Mouse (Mus musculus): ENCODE measurements around the gene Gng7. TPM values are rescaled to one million over a fixed set of nuclear protein-coding genes. Genes with fewer than 3 reads are reported as not detected.
"Not testable (repeated sequence)": the region's sequence is repeated elsewhere in the genome, so short reads cannot be mapped to it uniquely, and the experiment has no call there.

The Gng7 gene
- polyA plus RNA-seq, 1 experiment from 2014 or later: 11.5 TPM

DNA sequence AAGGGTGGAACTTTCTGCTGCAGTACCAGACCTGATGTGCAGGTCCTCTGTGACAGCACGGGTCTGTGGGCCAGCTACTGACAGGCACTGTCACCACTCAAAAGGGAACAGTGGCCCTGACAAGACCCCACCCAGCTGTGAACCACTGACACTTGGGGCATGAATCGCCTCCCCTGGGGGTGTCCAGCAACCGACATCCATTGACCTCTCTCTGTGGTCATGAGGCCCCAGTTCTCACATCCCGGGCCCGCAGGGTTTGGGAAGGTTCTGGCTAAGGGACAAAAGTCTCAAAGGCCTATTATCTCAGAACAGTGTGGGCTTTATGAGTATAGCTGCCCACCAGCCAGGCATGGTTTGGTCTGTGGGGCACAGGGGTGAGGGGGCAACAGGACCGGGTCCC lies 40.4 kb upstream of the Gng7 start:
- DNase-seq (no peak), ATAC-seq (ENCODE audit: low FRiP score, low TSS enrichment) (no peak)
- WGBS: 91% methylated on average over 6 of the region's 6 CpGs
- H3K27me3 ChIP-seq (ENCODE audit: control insufficient read depth, insufficient read depth, low read length): no peaks in the 10 kb centered on the region
- H3K4me2 ChIP-seq (ENCODE audit: low read length): no peak overlapping the region
- no peak overlapping the region for H3K27ac ChIP-seq (replicated peaks; ENCODE audit: low read depth, low read length)
- H3K9me3 ChIP-seq (ENCODE audit: control insufficient read depth, low read length): no peaks in the 10 kb centered on the region
- H3K4me1 ChIP-seq (ENCODE audit: control insufficient read depth, insufficient read depth, low read length): peaks cover 11% of the 10 kb centered on the region
- peaks cover 37% of the 10 kb centered on the region for H3K36me3 ChIP-seq (ENCODE audit: control insufficient read depth, insufficient read depth, low read length)
- H3K4me3 ChIP-seq (replicated peaks; ENCODE audit: low read depth, low read length): no peak overlapping the region
- H3K9ac ChIP-seq (replicated peaks; ENCODE audit: low read length): no peak overlapping the region

DNA sequence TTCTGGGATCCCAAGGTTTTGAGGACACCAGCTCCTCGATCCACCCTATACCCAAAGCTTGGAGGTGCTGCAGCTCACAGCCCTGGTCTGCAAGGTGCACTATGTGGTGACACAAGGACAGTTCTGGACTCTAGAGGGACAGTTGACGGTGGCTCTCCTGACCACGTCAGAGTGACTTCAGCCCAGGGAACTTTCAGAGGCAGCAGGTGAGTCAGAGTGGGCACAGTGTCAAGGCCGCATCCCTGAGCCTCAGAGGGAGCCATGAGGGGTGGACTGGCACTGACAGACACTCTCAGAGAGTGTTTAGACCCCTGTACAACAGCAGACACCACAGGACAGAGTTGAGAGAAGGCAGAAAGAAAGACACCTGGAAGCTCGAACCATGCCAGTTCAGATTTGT lies 37.8 kb upstream of the Gng7 start:
- Histone ChIP-seq H3K36me3 (ENCODE audit: control insufficient read depth, insufficient read depth, low read length) (peaks cover 62% of the 10 kb centered on the region), H3K27ac (replicated peaks; ENCODE audit: low read depth, low read length) (no peak overlapping the region), H3K4me1 (ENCODE audit: control insufficient read depth, insufficient read depth, low read length) (no peaks in the 10 kb centered on the region), H3K4me2 (ENCODE audit: low read length) (no peak overlapping the region), H3K9ac (replicated peaks; ENCODE audit: low read length) (no peak overlapping the region), H3K9me3 (ENCODE audit: control insufficient read depth, low read length) (no peaks in the 10 kb centered on the region), H3K4me3 (replicated peaks; ENCODE audit: low read depth, low read length) (no peak overlapping the region), H3K27me3 (ENCODE audit: control insufficient read depth, insufficient read depth, low read length) (no peaks in the 10 kb centered on the region)
- no peak for DNase-seq
- no peak for ATAC-seq (ENCODE audit: low FRiP score, low TSS enrichment)
- WGBS: 90% methylated on average over 5 of the region's 5 CpGs

DNA sequence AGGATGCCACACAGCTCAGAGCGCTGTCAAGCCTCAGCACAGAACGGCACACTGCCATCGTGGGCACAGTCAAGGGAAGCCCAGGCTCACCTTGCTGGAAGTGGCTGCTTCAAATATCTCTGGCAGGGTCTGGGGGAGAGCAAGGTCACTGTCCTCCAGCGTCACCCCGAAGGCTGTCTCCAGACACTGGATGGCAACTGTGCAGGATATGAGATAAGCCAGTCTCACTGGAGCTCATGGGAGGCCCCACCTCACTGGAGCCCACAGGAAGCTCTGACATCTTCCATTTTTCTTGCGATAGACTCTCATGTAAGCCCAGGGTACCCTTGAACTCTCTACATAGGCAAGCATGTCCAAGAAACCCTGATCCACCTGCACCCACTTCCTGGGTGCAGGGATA lies 36.4 kb upstream of the Gng7 start:
- ATAC-seq (ENCODE audit: low FRiP score, low TSS enrichment) (no peak), DNase-seq (no peak)
- H3K9me3 ChIP-seq (ENCODE audit: control insufficient read depth, low read length): no peaks in the 10 kb centered on the region
- H3K27me3 ChIP-seq (ENCODE audit: control insufficient read depth, insufficient read depth, low read length): no peaks in the 10 kb centered on the region
- H3K27ac ChIP-seq (replicated peaks; ENCODE audit: low read depth, low read length): no peak overlapping the region
- no peak overlapping the region for H3K9ac ChIP-seq (replicated peaks; ENCODE audit: low read length)
- 94% methylated on average over 6 of the region's 6 CpGs for WGBS
- no peak overlapping the region for H3K4me3 ChIP-seq (replicated peaks; ENCODE audit: low read depth, low read length)
- H3K36me3 ChIP-seq (ENCODE audit: control insufficient read depth, insufficient read depth, low read length): peaks cover 73% of the 10 kb centered on the region
- H3K4me1 ChIP-seq (ENCODE audit: control insufficient read depth, insufficient read depth, low read length): no peaks in the 10 kb centered on the region
- H3K4me2 ChIP-seq (ENCODE audit: low read length): no peak overlapping the region

DNA sequence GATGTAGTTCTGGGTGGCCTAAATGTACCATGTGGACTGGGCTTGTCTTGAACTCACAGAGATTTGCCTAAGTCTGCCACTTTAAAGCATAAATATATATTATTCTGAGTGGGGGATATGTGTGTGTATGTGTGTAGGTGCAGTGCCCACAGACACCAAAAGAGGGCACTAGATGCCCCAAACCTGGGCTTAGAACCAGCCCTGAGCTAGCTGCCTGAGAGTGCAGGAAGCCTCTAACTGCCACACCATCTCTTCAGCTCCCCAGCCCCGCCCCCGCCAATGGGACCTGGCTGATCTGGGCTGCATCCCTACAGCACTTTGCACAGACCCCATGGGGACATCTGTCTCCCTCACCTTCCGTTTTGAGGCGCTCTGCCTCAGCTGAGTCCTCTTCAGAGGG lies 35.9 kb upstream of the Gng7 start:
- no peak overlapping the region for H3K4me2 ChIP-seq (ENCODE audit: low read length)
- peaks cover 78% of the 10 kb centered on the region for H3K36me3 ChIP-seq (ENCODE audit: control insufficient read depth, insufficient read depth, low read length)
- no peak overlapping the region for H3K4me3 ChIP-seq (replicated peaks; ENCODE audit: low read depth, low read length)
- H3K9ac ChIP-seq (replicated peaks; ENCODE audit: low read length): no peak overlapping the region
- no peaks in the 10 kb centered on the region for H3K9me3 ChIP-seq (ENCODE audit: control insufficient read depth, low read length)
- WGBS: 86% methylated on average over 4 of the region's 4 CpGs
- no peaks in the 10 kb centered on the region for H3K27me3 ChIP-seq (ENCODE audit: control insufficient read depth, insufficient read depth, low read length)
- no peak overlapping the region for H3K27ac ChIP-seq (replicated peaks; ENCODE audit: low read depth, low read length)
- DNase-seq: peak; percentile 43
- ATAC-seq (ENCODE audit: low FRiP score, low TSS enrichment): no peak
- no peaks in the 10 kb centered on the region for H3K4me1 ChIP-seq (ENCODE audit: control insufficient read depth, insufficient read depth, low read length)

DNA sequence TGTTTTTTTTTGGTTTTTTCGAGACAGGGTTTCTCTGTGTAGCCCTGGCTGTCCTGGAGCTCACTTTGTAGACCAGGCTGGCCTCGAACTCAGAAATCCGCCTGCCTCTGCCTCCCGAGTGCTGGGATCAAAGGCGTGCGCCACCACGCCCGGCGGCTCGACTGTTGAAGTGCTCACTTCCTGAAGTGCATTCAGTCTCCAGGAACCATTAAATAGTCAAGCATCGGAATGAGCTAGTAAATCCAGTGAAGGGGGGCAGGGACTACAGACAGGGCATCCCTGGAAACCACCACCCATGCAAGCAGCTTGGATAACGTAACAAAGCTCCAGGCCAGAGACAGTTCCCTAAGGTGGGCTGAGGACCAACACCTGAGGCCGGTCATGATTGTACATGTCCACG lies 30.5 kb upstream of the Gng7 start:
- H3K36me3 ChIP-seq (ENCODE audit: control insufficient read depth, insufficient read depth, low read length): peaks cover 80% of the 10 kb centered on the region
- DNase-seq; H3K4me3 ChIP-seq (replicated peaks; ENCODE audit: low read depth, low read length); H3K4me2 ChIP-seq (ENCODE audit: low read length); ATAC-seq (ENCODE audit: low FRiP score, low TSS enrichment); H3K4me1 ChIP-seq (ENCODE audit: control insufficient read depth, insufficient read depth, low read length); H3K27me3 ChIP-seq (ENCODE audit: control insufficient read depth, insufficient read depth, low read length); H3K9ac ChIP-seq (replicated peaks; ENCODE audit: low read length); H3K27ac ChIP-seq (replicated peaks; ENCODE audit: low read depth, low read length); H3K9me3 ChIP-seq (ENCODE audit: control insufficient read depth, low read length): not testable (repeated sequence)
- WGBS: 97% methylated on average over 14 of the region's 14 CpGs

DNA sequence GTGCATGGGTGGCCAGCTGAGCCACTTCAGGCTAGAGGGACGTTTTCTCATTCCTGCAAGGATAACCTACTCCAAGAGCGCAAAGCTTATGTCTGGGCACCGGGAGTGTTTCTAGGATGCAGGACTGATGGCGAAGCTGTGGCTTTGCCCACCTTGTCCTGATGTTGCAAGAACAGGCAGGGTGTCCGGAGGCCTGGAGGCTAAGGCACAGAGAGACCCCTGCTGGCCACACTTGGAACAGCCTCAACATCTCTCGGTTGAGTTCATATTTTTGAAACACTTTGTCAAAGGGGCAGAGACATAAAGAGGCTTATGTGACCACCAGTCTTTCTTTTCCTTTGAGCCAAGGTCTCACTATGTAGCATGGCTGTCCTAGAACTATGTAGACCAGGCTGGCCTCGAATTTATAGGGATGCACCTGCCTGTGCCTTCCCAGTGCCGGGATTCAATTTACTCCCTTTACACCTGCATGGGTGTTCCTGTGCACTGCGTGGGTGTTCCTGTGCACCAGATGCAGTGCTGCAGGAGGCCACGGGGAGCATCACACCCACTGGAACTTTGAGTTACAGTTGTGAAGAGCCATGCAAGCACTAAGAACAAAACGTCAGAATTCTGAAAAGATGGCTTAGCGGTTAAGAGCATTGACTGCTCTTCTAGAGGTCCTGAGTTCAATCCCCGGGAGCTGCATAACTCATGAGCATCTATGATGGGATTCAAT lies 26.9 kb upstream of the Gng7 start:
- DNase-seq: peak; percentile 88
- no peaks in the 10 kb centered on the region for H3K27me3 ChIP-seq (ENCODE audit: control insufficient read depth, insufficient read depth, low read length)
- 35% methylated on average over 13 of the region's 13 CpGs for WGBS
- no peak overlapping the region for H3K9ac ChIP-seq (replicated peaks; ENCODE audit: low read length)
- H3K4me1 ChIP-seq (ENCODE audit: control insufficient read depth, insufficient read depth, low read length): 0 out of 2 replicates have a peak, but pooled peaks cover 4% of the 10 kb centered on the region
- H3K36me3 ChIP-seq (ENCODE audit: control insufficient read depth, insufficient read depth, low read length): peaks cover 44% of the 10 kb centered on the region
- H3K4me2 ChIP-seq (ENCODE audit: low read length): no peak overlapping the region
- no peak overlapping the region for H3K27ac ChIP-seq (replicated peaks; ENCODE audit: low read depth, low read length)
- H3K4me3 ChIP-seq (replicated peaks; ENCODE audit: low read depth, low read length): no peak overlapping the region
- no peaks in the 10 kb centered on the region for H3K9me3 ChIP-seq (ENCODE audit: control insufficient read depth, low read length)
- ATAC-seq (ENCODE audit: low FRiP score, low TSS enrichment): no peak

DNA sequence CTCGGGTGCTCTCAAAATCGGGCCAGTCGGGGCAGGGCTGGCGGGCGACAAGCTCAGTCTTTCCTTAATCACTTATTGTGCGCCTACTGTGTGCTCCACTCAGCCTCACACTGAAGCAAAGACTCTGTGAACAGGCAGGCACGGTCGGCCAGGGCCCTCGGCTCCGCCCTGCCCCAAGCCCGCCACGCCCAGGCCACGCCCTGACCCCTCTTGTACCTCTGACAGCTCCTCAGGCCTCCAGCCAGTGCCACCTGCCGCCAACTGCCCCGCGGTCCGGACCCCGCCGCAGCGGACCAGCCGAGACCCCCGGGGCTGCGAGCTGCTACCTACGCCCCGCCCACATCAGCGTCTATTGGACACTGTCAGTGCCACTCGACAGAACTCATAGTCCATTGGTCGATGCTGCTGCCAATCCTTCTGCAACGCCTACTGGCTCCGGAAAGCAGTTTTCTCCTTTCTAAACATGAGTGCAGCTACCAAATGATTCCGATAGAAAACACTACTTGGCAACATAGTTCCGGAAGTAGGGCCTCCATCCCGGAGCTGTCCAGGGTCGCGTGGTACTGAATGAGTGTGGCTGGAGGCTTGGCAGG lies 22.3 kb upstream of the Gng7 start, which contains the start of gene Slc39a3:
Gene Slc39a3, minus strand, starts transcription at position 439 of the 593 bp plus-strand sequence.
- Histone ChIP-seq H3K4me1 (ENCODE audit: control insufficient read depth, insufficient read depth, low read length) (0 out of 2 replicates have a peak, but pooled peaks cover 4% of the 10 kb centered on the region), H3K9ac (replicated peaks; ENCODE audit: low read length) (peak within 1 kb of the TSS; percentile 79), H3K4me2 (ENCODE audit: low read length) (peak within 1 kb of the TSS; percentile 64), H3K36me3 (ENCODE audit: control insufficient read depth, insufficient read depth, low read length) (peaks cover 18% of the 10 kb centered on the region; the same call in 1 of the 2 replicates), H3K27me3 (ENCODE audit: control insufficient read depth, insufficient read depth, low read length) (no peaks in the 10 kb centered on the region), H3K27ac (replicated peaks; ENCODE audit: low read depth, low read length) (peak within 1 kb of the TSS; percentile 70; the same call in 1 of the 2 replicates), H3K9me3 (ENCODE audit: control insufficient read depth, low read length) (no peaks in the 10 kb centered on the region), H3K4me3 (replicated peaks; ENCODE audit: low read depth, low read length) (peak within 1 kb of the TSS; percentile 86)
- WGBS: under 1% methylated on average over 35 of the region's 35 CpGs
- ATAC-seq (ENCODE audit: low FRiP score, low TSS enrichment) (peak; percentile 99), DNase-seq (peak; percentile 99)

DNA sequence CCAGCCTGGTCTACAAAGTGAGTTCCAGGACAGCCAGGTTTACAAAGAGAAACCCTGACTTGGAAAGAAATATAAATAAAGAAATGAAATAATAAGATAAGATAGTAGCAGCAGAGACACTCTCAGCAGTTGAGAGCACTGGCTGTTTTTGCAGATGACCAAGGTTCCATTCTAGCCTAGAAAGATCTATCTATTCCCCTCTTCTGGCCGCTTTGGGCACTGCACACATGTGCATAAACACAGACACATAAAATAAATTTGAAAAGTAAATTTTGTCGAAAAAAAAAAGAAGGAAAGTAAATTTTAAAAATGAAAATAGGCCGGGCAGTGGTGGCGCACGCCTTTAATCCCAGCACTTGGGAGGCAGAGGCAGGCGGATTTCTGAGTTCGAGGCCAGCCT lies 21.5 kb upstream of the Gng7 start:
- H3K4me2 ChIP-seq (ENCODE audit: low read length): no peak overlapping the region
- 79% methylated on average over 7 of the region's 7 CpGs for WGBS
- ATAC-seq (ENCODE audit: low FRiP score, low TSS enrichment): no peak

DNA sequence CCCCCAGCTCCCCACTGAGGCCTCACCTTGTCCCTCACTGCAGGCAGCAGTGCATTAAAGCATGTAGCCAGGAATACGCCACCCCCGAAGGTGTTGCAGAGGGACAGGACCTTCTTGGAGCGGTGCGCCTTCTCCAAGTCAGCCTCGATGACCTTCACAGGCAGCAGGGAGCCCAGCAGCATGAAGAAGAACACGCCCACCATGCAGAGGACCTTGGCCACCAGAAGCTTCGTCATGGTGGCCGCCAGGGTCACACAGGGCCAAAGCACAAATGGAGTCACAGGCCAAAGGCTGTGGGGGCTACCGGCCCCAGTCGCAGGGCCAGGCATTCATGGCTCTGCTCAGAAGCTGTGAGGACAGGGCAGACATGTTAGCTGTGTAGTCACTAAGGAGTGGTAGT lies 18.8 kb upstream of the Gng7 start:
- H3K9me3 ChIP-seq (ENCODE audit: control insufficient read depth, low read length): no peaks in the 10 kb centered on the region
- no peak overlapping the region for H3K9ac ChIP-seq (replicated peaks; ENCODE audit: low read length)
- H3K27me3 ChIP-seq (ENCODE audit: control insufficient read depth, insufficient read depth, low read length): no peaks in the 10 kb centered on the region
- no peak overlapping the region for H3K27ac ChIP-seq (replicated peaks; ENCODE audit: low read depth, low read length)
- H3K36me3 ChIP-seq (ENCODE audit: control insufficient read depth, insufficient read depth, low read length): peaks cover 42% of the 10 kb centered on the region
- WGBS: 78% methylated on average over 10 of the region's 10 CpGs
- H3K4me1 ChIP-seq (ENCODE audit: control insufficient read depth, insufficient read depth, low read length): 0 out of 2 replicates have a peak, but pooled peaks cover 4% of the 10 kb centered on the region
- DNase-seq (no peak), ATAC-seq (ENCODE audit: low FRiP score, low TSS enrichment) (no peak)
- H3K4me3 ChIP-seq (replicated peaks; ENCODE audit: low read depth, low read length): no peak overlapping the region
- H3K4me2 ChIP-seq (ENCODE audit: low read length): no peak overlapping the region

More for the DNA sequence above, 21.5 kb upstream of the Gng7 start:
- Histone ChIP-seq H3K9me3 (ENCODE audit: control insufficient read depth, low read length) (no peaks in the 10 kb centered on the region), H3K4me3 (replicated peaks; ENCODE audit: low read depth, low read length) (no peak overlapping the region), H3K27me3 (ENCODE audit: control insufficient read depth, insufficient read depth, low read length) (no peaks in the 10 kb centered on the region), H3K9ac (replicated peaks; ENCODE audit: low read length) (no peak overlapping the region), H3K27ac (replicated peaks; ENCODE audit: low read depth, low read length) (no peak overlapping the region), H3K36me3 (ENCODE audit: control insufficient read depth, insufficient read depth, low read length) (peaks cover 25% of the 10 kb centered on the region), H3K4me1 (ENCODE audit: control insufficient read depth, insufficient read depth, low read length) (0 out of 2 replicates have a peak, but pooled peaks cover 4% of the 10 kb centered on the region)
- peak; percentile 45 for DNase-seq
